Mouse (Mus musculus) liver, embryonic 13.5 days (tissue): Measurements from ENCODE around the gene Gpr19. TPM values are rescaled to one million over a fixed set of nuclear protein-coding genes. Genes with fewer than 3 reads are reported as not detected.

Experiments used
- ATAC-seq: fragments of 200-750 bp; cut with Nextera tagmentation; 2 replicates; pipeline ENCODE4 v1.8.0; 2017; ENCODE audit warnings: low read depth, mild to moderate bottlenecking, moderate number of reproducible peaks, moderate library complexity
- DNase-seq: peaks from one replicate; pipeline ENCODE4 v3.0.0; 2022
- H3K27ac ChIP-seq: fragments of 300-500 bp; sonication (generic); 2 replicates; pipeline ENCODE4 v1.5.1; 2015; ENCODE audit warnings: moderate library complexity, mild to moderate bottlenecking, inconsistent platforms
- H3K27me3 ChIP-seq: fragments of 300-500 bp; sonication (generic); 2 replicates; pipeline ENCODE4 v1.6.1; 2015; ENCODE audit warnings: mild to moderate bottlenecking, inconsistent platforms
- H3K36me3 ChIP-seq: fragments of 300-500 bp; sonication (generic); 2 replicates; pipeline ENCODE4 v1.6.1; 2015; ENCODE audit warnings: mild to moderate bottlenecking, inconsistent platforms
- H3K4me1 ChIP-seq: fragments of 300-500 bp; sonication (generic); replicated peaks from 2 replicates; pipeline ENCODE4 v1.6.1; 2015; ENCODE audit warnings: inconsistent platforms
- H3K4me2 ChIP-seq: fragments of 300-500 bp; sonication (generic); 2 replicates; pipeline ENCODE4 v1.6.1; 2015; ENCODE audit warnings: inconsistent platforms, mild to moderate bottlenecking, moderate library complexity
- H3K4me3 ChIP-seq: fragments of 300-500 bp; sonication (generic); replicated peaks from 2 replicates; pipeline ENCODE4 v1.5.1; 2015; ENCODE audit warnings: mild to moderate bottlenecking, inconsistent platforms
- H3K9ac ChIP-seq: fragments of 300-500 bp; sonication (generic); 2 replicates; pipeline ENCODE4 v1.6.1; 2015; ENCODE audit warnings: mild to moderate bottlenecking, inconsistent platforms
- H3K9me3 ChIP-seq: fragments of 300-500 bp; sonication (generic); replicated peaks from 2 replicates; pipeline ENCODE4 v1.6.1; 2016; ENCODE audit warnings: inconsistent platforms
- WGBS: fragments of 180-500 bp; shearing (Covaris S2); methylation state at CpG from one replicate; pipeline ENCODE4 v1.1.7; 2015; ENCODE audit not compliant: insufficient replicate concordance; 5-methylcytosine and 5-hydroxymethylcytosine counted together
- polyA plus RNA-seq: library from polyadenylated mRNA; unstranded; fragments of >200 nt; fragmentation: Nextera tagmentation; extraction: Ambion mirVana; gene quantifications from 2 replicates; pipeline ENCODE4 v1.2.1, GENCODE M21; 2015

The Gpr19 gene
- polyA plus RNA-seq, 1 experiment from 2014 or later: 5.3 TPM

GRCm38 (mm10) chr6:134866113-134866512 lies 32.3 kb downstream of the Gpr19 start:
- ATAC-seq (no peak), DNase-seq (no peak)
- H3K36me3 ChIP-seq: peaks cover 19% of the 10 kb centered on the region
- no peak overlapping the region for H3K9ac ChIP-seq
- 77% methylated on average over 7 of the region's 7 CpGs for WGBS
- H3K9me3 ChIP-seq: no peaks in the 10 kb centered on the region
- no peak overlapping the region for H3K27ac ChIP-seq
- H3K4me2 ChIP-seq: no peak overlapping the region
- no peak overlapping the region for H3K4me3 ChIP-seq
- no peaks in the 10 kb centered on the region for H3K27me3 ChIP-seq
- peaks cover 28% of the 10 kb centered on the region for H3K4me1 ChIP-seq

- H3K4me2 ChIP-seq: peak overlapping the region; percentile 34
- WGBS: 6% methylated on average over 19 of the region's 19 CpGs
- H3K9me3 ChIP-seq: no peaks in the 10 kb centered on the region
- H3K4me3 ChIP-seq: no peak overlapping the region
- H3K27ac ChIP-seq: no peak overlapping the region
- H3K9ac ChIP-seq: no peak overlapping the region
- no peaks in the 10 kb centered on the region for H3K36me3 ChIP-seq
- H3K4me1 ChIP-seq: peaks cover 15% of the 10 kb centered on the region
- DNase-seq: peak; percentile 67
- H3K27me3 ChIP-seq: no peaks in the 10 kb centered on the region
- ATAC-seq: no peak
Observed at GRCm38 (mm10) chr6:134863146-134863545, 35.2 kb downstream of the Gpr19 start.

DNA sequence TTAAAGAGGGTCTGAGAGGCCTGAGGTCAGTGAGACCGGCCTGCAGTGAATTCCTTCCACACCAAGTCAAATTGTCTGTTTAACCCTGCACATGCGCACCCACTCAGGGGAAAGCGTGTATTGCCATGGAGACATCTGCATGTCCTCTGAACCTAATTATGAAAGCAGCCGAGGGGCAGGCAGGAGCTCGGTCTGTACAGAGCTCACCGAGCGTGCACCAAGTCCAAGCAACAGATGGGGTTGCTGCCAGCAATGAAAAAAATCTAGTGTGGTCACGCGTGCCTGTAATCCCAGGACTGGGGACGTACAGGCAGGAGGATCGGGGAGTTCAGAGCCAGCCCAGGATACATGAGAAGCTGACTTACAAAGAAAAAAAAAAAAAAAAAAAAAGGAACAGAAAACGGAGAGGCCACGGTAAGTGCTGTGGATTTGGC lies 35.7 kb downstream of the Gpr19 start:
- Histone ChIP-seq H3K27me3 (no peaks in the 10 kb centered on the region), H3K36me3 (no peaks in the 10 kb centered on the region), H3K4me3 (no peak overlapping the region), H3K9ac (no peak overlapping the region), H3K4me2 (peak overlapping the region; percentile 34; the same call in 1 of the 2 replicates), H3K4me1 (peaks cover 15% of the 10 kb centered on the region), H3K27ac (no peak overlapping the region), H3K9me3 (no peaks in the 10 kb centered on the region)
- 69% methylated on average over 13 of the region's 13 CpGs for WGBS
- ATAC-seq (no peak), DNase-seq (no peak)

- no peaks in the 10 kb centered on the region for H3K9me3 ChIP-seq
- peaks cover 15% of the 10 kb centered on the region for H3K4me1 ChIP-seq
- no peak overlapping the region for H3K4me3 ChIP-seq
- DNase-seq (no peak), ATAC-seq (no peak)
- no peaks in the 10 kb centered on the region for H3K27me3 ChIP-seq
- H3K36me3 ChIP-seq: peaks cover 4% of the 10 kb centered on the region; the same call in 1 of the 2 replicates
- no peak overlapping the region for H3K4me2 ChIP-seq
- no peak overlapping the region for H3K9ac ChIP-seq
- WGBS: 78% methylated on average over 12 of the region's 12 CpGs
- H3K27ac ChIP-seq: no peak overlapping the region
Observed at GRCm38 (mm10) chr6:134861386-134861785, 37.0 kb downstream of the Gpr19 start.

DNA sequence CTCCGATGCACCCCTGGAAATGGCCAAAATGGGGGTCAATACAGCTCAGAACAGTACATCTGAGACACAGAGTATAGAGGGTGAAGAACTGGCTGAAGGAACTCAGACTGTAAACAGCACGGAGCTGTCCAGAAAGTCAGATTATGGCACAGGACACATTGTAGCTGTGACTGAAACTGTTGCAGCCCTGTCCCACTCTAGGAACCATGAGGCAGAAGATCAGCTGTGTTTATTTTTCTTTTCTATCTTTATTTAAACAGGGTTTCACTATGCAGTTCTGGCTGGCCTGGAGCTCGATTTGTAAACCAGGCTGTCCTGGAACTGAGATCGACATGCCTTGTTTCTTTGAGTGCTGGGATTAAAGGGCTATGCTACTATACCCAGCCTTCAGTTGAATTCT lies 38.1 kb downstream of the Gpr19 start:
- H3K36me3 ChIP-seq: peaks cover 4% of the 10 kb centered on the region; the same call in 1 of the 2 replicates
- H3K9me3 ChIP-seq: no peaks in the 10 kb centered on the region
- DNase-seq (no peak), ATAC-seq (0 out of 2 replicates have a peak, but pooled peaks have one; percentile 11)
- H3K27ac ChIP-seq: no peak overlapping the region
- no peak overlapping the region for H3K9ac ChIP-seq
- H3K4me1 ChIP-seq: peaks cover 15% of the 10 kb centered on the region
- H3K4me3 ChIP-seq: no peak overlapping the region
- no peak overlapping the region for H3K4me2 ChIP-seq
- no peaks in the 10 kb centered on the region for H3K27me3 ChIP-seq
- WGBS: 54% methylated on average over 4 of the region's 4 CpGs

DNA sequence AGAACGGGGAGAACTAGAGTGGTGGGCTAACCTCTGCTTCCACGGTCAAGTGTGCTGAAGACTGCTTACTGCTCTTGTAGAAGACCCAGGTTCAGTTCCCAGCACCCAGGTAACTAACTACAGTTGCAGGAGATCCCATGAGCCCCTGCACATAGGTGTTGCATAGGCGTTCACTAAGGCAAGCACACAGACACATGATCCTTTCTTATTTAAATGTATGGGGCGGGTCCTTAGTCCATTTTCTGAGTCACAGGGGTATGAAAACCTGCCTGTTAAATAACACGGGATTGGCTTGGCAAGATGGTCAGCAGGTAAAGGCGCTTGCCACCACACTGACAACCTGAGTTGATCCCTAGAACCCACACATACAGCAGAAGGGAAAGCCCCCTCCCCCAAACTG lies 39.4 kb downstream of the Gpr19 start:
- Histone ChIP-seq H3K9ac (no peak overlapping the region), H3K9me3 (no peaks in the 10 kb centered on the region), H3K4me1 (peaks cover 15% of the 10 kb centered on the region), H3K27me3 (no peaks in the 10 kb centered on the region), H3K36me3 (peaks cover 4% of the 10 kb centered on the region; the same call in 1 of the 2 replicates), H3K4me2 (no peak overlapping the region), H3K4me3 (no peak overlapping the region), H3K27ac (no peak overlapping the region)
- DNase-seq: no peak
- 72% methylated on average over 6 of the region's 6 CpGs for WGBS
- no peak for ATAC-seq

DNA sequence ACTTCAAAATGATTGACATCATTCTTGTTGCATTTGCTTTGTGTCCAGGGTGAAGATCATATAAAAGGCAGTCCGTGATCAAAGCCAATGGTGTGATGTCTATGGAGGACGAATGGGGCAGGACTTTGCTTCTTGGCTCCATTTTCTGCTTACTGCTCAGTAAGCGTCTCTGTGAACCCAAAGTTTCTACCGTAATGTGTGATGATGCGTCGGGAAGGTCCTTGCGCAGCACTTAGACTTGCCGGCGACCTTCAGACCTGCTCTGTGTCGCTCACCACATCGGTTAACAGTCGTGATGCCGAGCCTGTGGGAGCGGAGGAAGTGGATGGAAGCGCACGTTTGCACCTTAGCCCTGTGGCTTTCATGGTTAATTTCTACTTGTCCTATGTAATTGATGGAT lies 42.5 kb downstream of the Gpr19 start:
- Histone ChIP-seq H3K36me3 (peaks cover 4% of the 10 kb centered on the region; the same call in 1 of the 2 replicates), H3K4me3 (no peak overlapping the region), H3K9ac (no peak overlapping the region), H3K27ac (no peak overlapping the region), H3K27me3 (no peaks in the 10 kb centered on the region), H3K4me1 (0 out of 2 replicates have a peak, but pooled peaks cover 5% of the 10 kb centered on the region), H3K9me3 (no peaks in the 10 kb centered on the region), H3K4me2 (no peak overlapping the region)
- DNase-seq (no peak), ATAC-seq (no peak)
- WGBS: 84% methylated on average over 16 of the region's 16 CpGs

- Histone ChIP-seq H3K9me3 (no peaks in the 10 kb centered on the region), H3K9ac (no peak overlapping the region), H3K4me1 (peaks cover 2% of the 10 kb centered on the region; the same call in 1 of the 2 replicates), H3K4me2 (no peak overlapping the region), H3K27me3 (no peaks in the 10 kb centered on the region), H3K27ac (no peak overlapping the region), H3K36me3 (peaks cover 9% of the 10 kb centered on the region), H3K4me3 (no peak overlapping the region)
- DNase-seq (no peak), ATAC-seq (no peak)
- 79% methylated on average over 5 of the region's 5 CpGs for WGBS
Observed at GRCm38 (mm10) chr6:134854782-134855181, 43.6 kb downstream of the Gpr19 start.

DNA sequence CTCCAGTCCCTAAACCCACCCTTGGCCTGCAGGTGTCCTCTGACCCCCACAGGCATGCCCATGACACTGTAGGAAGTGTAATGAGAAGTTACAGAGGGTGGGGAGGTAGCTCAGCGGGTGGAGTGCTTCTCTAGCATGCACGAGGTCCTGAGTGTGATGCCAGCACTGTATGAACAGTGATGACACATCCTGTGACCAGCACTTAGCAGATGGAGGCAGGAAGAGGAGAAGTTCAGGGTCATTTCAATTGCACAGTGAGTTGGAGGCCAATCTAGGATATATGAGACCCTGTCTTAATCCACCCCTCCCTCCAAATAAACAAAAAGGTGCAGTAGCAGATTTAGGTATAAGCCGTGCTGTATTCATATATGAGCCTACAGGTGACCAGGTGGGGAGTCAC lies 48.4 kb downstream of the Gpr19 start:
- Histone ChIP-seq H3K36me3 (peaks cover 5% of the 10 kb centered on the region; the same call in 1 of the 2 replicates), H3K4me1 (peaks cover 13% of the 10 kb centered on the region), H3K4me3 (no peak overlapping the region), H3K4me2 (no peak overlapping the region), H3K27ac (no peak overlapping the region), H3K9ac (no peak overlapping the region), H3K9me3 (no peaks in the 10 kb centered on the region), H3K27me3 (no peaks in the 10 kb centered on the region)
- DNase-seq: no peak
- ATAC-seq: no peak
- 61% methylated on average over 3 of the region's 3 CpGs for WGBS

DNA sequence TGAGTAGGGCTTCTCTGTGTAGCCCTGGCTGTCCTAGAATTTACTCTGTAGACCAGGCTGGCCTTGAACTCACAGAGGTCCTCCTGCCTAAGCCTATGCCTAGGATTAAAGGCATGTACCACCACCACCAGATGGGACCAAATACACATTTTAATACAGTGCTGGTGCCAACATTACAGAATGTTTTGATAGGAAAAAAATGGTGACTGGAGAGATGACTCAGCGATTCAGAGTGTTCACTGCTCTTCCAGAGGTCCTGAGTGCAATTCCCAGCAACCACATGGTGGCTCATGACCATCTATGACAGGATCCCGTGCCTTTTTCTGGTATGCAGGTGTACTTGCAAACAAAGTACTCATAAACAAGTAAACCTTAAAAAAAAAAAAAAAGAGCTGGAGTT lies 48.9 kb downstream of the Gpr19 start:
- no peak overlapping the region for H3K4me3 ChIP-seq
- H3K36me3 ChIP-seq: peaks cover 5% of the 10 kb centered on the region; the same call in 1 of the 2 replicates
- DNase-seq: no peak
- no peaks in the 10 kb centered on the region for H3K27me3 ChIP-seq
- no peaks in the 10 kb centered on the region for H3K9me3 ChIP-seq
- 78% methylated on average over 2 of the region's 2 CpGs for WGBS
- ATAC-seq: no peak
- no peak overlapping the region for H3K4me2 ChIP-seq
- H3K4me1 ChIP-seq: peaks cover 13% of the 10 kb centered on the region
- H3K27ac ChIP-seq: peak overlapping the region; percentile 37
- H3K9ac ChIP-seq: no peak overlapping the region

DNA sequence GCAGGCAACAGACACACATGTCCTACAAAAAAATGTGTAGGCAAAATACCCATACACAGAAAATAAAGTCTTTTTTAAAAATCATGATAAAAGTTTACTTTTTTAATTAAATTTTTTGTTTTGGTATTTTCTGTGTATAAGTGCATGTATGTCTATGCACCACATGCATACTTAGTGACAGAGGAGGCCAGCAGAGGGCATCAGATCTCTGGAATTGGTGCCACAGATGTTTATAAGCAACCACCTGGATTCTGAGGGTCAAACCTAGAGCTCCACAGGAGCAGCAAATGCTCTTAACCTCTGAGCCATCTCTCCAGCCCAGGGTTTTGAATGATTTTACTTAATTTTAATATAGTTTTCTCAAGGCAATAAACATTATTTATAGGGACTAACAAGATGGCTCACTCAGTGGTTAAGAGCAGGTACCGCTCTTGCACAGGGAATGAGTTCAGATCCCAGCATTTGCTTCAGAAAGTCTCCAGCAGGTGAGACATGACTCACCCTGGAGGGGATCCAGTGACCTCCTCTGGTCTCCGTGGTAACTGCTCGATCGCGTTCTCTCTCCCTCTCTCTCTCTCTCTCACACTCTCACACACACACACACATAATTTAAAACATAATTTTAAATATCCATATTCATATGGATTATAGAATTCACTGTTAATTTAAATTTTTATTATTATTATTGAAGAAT lies 50.0 kb downstream of the Gpr19 start:
- Histone ChIP-seq H3K4me3 (no peak overlapping the region), H3K4me2 (no peak overlapping the region), H3K9ac (no peak overlapping the region), H3K36me3 (peaks cover 5% of the 10 kb centered on the region; the same call in 1 of the 2 replicates), H3K4me1 (peaks cover 13% of the 10 kb centered on the region), H3K9me3 (no peaks in the 10 kb centered on the region), H3K27ac (no peak overlapping the region), H3K27me3 (no peaks in the 10 kb centered on the region)
- WGBS: 89% methylated on average over 5 of the region's 5 CpGs
- DNase-seq (no peak), ATAC-seq (no peak)

DNA sequence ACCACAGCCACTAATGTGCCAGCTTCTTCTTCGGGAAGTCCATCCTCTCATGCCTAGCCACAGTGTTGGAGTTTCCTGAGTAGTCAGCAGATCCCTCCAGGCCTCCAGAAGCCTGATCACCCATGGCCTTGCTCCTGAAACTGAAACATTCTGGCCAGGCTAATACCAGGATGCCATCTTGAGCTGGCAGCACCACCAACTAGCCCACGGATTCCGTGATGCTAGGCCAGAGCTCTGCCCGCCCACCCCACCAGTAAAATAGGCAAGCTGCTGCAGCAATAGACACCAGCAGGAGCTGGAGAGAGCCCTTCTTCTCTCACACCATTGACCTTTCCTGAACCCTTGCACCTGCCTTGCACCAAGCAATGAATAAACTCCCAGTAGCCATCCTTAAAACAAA lies 50.8 kb downstream of the Gpr19 start:
- H3K36me3 ChIP-seq: peaks cover 5% of the 10 kb centered on the region; the same call in 1 of the 2 replicates
- 80% methylated on average over 4 of the region's 4 CpGs for WGBS
- H3K27me3 ChIP-seq: no peaks in the 10 kb centered on the region
- H3K9me3 ChIP-seq: no peaks in the 10 kb centered on the region
- ATAC-seq: no peak
- no peak for DNase-seq
- no peak overlapping the region for H3K27ac ChIP-seq
- H3K9ac ChIP-seq: no peak overlapping the region
- no peak overlapping the region for H3K4me2 ChIP-seq
- peaks cover 13% of the 10 kb centered on the region for H3K4me1 ChIP-seq
- no peak overlapping the region for H3K4me3 ChIP-seq
